Mouse (Mus musculus) C3H10T1/2 (cell line): ENCODE results near the gene Rplp2. TPM values are rescaled to one million over a fixed set of nuclear protein-coding genes. Genes with fewer than 3 reads are reported as not detected.

Experiments used
- polyA plus RNA-seq, 2 experiments: library from polyadenylated mRNA; unstranded; fragments of >200 nt; fragmentation: generic; extraction: Trizol; gene quantifications; one replicate each; pipeline ENCODE4 v1.2.1; 2012; ENCODE audit warnings: missing spikeins in 2 of 2

Rplp2 gene
- polyA plus RNA-seq, result over 10,000 TPM in 1 of 2 experiments, 1,000 to 10,000 TPM in 1; 3,471 to 11,217 TPM

DNA sequence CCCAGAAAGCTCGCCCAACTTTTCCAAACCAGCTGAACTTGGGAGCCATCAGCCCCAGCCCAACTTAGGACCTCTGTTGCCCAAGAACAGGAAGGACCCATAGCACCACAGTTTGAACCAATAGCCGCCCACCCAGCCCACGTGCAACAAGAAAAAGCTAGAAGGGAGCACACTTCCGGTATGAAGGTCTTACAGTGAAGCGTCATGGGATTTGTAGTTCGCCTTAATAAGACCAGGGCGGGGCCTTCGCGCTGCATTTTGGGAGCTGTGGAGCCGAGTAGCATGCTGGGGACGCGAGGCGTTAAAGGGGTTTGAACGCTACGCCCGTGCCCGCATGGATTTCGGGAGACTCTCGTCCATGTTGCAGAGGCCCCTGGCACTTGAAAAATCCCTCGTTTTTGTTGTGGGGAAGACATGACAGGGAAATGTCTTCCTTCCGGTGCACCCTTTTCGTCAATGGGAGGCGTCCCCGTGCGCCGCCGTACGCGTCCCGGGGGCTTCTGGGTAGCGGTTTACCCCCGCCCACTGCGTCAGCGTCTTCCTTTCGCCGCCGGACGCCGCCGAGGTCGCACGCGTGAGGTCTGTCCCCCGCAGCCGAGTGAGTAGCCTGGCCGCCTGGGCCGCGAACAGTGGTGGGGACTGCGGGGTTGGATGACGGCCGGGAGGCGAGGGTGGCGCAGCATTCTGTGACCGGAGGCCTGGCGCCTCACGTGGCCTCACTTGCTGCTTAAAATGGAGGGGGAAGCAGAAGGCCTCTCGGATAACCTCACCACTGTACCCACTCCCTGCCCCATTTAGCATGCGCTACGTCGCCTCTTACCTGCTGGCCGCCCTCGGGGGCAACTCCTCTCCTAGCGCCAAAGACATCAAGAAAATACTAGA is at the start of gene Rplp2:
TSS of gene Rplp2 (plus strand) at position 261 of the 882 bp plus-strand sequence.

DNA sequence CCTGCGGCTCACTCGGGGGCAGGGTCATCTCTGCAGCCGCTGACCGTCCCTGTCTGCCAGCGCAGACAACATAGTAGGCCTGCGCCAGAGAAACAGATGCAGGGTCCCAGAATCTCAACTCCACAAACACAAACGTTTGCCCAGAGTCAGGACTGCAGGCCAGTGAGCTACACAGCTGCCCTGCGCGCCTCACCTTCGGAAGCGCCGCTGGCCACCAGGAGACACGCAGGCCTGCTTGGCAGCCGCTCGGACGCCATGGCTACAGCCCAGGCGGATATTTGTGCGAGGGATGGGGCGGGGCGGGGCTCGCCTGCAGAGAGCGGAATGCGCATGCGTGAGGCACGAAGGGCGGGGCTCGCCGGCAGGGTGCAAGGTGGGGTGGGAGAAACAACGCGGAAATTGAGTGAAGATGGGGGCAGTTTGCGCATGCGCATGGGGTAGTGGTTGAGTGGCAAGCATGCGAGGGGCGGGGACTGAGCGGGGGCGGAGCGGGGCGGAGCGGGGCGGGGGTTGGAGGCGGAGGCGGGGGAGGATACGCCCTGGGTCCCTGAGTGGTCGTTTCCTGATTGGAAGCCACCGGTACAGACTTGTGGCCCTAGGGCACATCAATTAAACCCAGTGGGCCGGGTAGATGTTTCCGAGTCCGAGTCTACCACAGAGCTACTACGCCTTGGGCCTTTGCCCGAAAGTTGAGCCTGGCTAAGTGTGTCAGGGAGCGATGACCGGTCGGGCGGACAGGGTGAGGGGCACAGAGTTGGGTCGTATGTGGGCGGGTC is 33.2 kb upstream of the Rplp2 start, which contains the start of gene Gatd1:
TSS of gene Gatd1 (minus strand) at position 328 of the 776 bp plus-strand sequence.

DNA sequence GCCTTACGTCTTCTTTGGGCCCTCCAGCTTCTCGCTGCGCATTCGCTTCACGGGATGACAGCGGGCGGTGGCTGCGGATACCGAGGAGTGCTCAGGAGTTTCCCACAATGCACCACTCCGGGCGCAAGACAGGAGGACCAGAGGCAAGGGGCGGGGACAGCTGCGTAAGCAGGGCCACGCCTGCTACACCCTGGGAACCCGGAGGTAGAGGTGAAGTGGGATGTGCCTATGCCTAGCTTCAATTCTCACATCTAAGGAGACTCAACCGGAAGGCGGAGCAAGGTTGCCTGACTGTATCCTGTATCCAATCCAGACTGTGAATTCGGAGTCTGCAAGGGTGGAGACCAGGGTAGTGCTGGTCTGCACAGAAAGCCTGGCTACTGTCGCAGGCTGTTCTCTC is 17.9 kb upstream of the Rplp2 start, which contains the start of gene Cend1:
TSS of gene Cend1 (minus strand) at position 182 of the 400 bp plus-strand sequence.

DNA sequence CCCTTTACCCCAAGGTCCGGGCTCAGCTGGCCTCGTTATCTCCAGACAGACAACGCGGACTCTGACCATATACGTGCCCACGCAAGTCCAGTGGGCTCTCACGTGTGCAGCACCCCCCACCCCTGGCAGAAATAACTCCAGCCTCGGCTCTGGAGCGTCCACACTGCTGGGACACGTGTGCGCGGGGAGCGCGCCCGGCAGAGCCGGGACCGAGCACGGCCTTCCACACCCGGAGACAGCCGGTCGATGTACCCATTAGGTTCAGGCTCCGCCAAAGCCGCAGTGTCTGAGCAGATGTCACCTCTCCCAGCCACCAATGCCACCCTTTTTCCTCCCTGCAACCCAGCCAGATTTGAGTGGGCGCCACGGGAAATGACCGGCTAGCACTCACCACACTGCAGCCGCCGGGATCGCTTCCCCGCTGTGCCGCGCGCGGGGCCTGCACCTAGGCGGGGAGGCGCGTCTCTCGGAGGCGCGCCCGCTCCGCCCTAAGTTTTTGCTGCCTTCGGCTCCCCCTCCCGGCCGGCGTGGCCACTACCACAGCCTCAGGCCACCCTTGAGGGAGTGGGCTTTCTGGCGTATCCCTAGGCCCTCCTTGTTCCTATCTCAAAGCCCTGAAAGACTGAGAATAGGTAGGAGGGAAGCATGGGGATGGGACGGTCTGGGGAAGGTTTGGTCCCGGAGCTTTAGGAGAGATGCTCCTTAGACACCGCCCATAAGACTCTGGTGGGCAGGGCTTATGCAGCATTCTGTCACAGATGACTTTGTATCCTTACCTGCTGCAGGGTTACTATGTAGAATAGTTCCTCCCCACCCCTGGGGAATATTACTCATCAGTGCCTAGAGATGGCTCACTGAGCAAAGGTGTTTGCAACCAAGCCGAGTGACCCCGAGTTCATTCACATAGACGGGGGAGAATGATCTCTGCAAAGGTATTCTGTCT is 9.7 kb upstream of the Rplp2 start, which contains the start of gene Slc25a22:
TSS of gene Slc25a22 (minus strand) at position 715 of the 943 bp plus-strand sequence.

DNA sequence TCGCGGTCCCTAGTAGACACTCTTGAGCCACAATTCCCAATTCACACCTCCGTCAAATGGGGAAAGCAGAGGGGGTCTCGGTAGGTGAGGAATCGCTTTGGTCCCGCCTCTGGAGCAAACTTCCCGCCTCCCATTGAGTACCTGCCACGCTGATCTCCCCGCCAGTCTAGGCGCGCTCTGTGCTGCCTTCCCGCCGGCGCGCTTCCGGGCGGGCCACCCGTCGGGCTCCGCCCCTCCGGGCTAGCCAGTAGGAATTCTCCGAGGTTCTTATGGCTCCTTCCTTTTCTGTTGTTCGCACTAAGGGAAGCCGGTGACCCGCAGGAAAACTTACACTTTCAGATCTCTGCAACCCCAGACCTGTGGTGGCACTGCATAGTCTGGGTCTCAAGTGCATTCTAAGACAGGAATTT is 3.3 kb upstream of the Rplp2 start, which contains the start of gene Pidd1:
TSS of gene Pidd1 (minus strand) at position 198 of the 410 bp plus-strand sequence.

DNA sequence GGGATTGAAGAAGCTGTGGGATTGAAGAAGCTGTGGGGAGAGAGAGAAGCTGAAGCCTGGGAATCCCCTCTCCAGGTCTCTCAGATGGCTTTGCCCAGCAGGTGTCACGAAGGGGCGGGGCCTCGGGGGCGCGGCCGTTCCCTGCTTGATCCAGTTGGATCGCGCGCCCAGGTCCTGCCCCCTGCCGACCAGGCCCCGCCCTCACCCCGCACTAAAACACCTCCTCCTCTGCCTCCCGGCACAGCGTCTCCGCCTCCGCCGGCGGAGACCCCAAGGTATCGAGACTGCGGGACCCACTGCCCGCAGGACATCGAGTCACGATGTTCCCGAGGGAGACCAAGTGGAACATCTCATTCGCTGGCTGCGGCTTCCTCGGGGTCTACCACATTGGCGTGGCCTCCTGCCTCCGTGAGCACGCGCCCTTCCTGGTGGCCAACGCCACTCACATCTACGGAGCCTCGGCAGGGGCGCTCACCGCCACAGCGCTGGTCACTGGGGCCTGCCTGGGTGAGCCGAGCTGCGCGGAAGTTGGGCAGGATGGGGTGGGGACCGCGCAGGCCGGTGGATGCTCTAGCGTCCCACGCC is 7.9 kb downstream of the Rplp2 start, which contains the start of gene Pnpla2:
TSS of gene Pnpla2 (plus strand) at position 232 of the 585 bp plus-strand sequence.

DNA sequence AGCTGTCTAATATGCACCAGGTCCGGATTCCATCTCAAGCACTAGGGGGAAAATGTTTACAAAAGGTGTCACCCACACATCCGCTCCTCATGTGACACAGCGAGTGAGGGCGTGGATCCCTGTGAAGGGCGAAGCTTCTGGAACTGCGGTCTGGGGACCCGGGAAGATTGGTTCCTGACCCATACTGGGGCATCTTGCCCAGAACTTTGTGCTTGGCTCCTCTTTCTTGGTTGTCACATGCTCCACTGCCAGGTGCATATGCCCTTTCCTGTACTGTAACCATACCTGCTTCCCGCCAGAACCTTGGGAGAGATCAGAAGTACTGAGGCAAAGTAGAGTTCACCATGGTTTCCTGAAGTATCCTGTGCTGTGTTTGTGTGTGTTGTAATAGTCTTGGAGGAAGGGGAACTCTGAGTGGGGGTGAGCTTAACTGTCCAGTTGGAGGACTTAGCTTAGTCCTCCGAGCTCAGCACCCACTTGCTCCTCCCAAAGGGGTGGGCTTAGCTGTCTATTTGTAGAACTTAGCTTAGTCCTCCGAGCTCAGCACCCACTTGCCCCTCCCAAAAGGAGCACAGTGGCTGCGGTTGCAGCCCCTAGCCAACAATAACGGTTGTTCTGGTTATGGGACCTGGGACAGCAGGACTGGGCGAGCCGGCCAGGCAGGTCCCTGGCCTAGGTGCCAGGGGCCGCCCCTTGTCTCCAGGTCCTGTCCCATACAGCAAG is 13.4 kb downstream of the Rplp2 start, which contains the start of gene Cracr2b:
TSS of gene Cracr2b (plus strand) at position 704 of the 723 bp plus-strand sequence.

DNA sequence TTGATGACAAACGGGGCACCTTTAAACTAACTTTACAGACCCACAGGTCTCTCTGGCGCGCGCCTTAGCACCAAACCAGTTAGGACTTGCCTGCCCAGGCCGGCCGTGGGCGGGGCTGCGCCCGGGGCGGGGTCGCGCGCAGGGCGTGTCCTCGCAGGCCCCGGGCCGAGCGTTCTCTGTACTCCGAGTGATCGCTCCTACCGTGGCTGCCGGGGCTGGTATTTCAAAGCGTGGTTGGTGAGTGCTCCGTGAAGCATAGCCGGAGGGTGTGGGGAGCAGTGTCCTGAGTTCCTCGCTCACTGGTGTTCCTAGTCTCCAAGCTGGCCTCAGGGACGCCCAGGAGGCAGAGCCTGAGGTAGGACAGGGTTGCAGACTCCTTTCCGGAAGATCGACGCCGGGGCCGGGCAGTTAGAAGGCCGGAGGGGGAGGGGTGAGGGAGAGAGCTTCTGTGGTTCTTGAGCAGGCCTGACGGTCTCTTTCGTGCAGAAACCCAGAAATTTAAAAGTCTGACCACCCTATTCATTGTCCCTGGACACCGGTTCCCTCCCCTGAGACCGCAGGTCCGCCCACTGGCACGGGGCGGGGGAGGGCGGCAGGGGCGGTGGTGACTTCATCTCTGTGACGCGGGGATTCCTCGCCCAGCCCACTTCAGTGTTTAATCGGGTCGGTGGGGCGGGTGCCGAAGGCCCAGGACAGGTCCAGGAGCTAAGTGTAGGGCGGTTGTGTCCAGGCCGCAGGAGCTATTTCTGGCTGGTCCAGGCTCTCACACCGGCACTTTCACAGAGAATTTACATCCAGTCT is 20.3 kb downstream of the Rplp2 start, which contains the start of gene Cd151:
TSS of gene Cd151 (plus strand) at position 163 of the 801 bp plus-strand sequence.

DNA sequence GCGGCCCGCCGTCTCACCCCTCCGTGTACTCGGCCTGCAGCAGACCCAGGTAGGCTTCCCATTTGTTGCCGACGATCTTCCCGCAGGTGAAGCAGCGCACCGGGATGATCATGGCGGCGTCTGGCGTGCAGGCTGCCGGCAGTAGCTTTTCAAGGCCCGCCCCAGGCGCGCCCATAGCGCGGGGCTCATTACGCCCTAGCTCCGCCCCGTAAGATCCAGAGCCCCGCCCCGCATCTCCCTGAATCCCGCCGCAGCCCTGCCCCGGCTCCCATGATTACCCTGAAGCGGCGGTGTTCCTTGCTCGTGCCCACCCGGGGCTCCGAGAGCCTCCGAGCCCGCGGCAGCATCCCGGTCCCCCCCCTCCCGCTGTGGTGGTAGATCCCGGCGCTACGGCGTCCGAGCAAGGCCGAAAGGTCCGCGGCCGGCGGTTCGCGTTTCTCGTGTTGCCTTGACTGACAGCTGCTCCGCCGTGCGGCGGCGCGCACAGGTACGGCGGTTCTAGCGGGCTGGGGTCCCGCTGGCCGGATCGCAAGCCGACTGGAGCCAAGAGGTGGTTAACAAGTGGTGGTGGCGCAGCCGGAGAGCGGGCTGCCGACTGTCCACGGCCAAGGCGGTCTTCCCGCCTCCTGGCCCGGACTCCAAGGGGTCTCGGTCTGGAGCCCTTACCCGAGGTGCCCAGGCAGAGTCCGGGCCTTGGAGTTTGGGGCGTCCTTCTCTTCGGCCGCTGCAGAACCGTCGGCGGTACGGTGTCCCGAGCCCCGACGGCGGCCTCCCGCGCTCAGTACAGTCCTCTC is 28.0 kb downstream of the Rplp2 start, which contains the start of the genes Polr2l and Tspan4:
TSS of gene Polr2l (minus strand) at position 122 of the 794 bp plus-strand sequence.
TSS of gene Tspan4 (plus strand) at position 230 of the 794 bp plus-strand sequence.

Other genes starting within 250 kb of the Rplp2 start
- under 1 TPM; 0.01 to 0.06 TPM for gene Lmntd2, start 233.3 kb upstream of the Rplp2 start, polyA plus RNA-seq
- gene Rassf7, start 231.5 kb upstream of the Rplp2 start, polyA plus RNA-seq, result 10 to 100 TPM; 18.3 to 22.5 TPM
- 10 to 100 TPM; 37.5 to 55.7 TPM for gene Phrf1, start 218.6 kb upstream of the Rplp2 start, polyA plus RNA-seq
- gene Irf7, start 180.9 kb upstream of the Rplp2 start, polyA plus RNA-seq, result 1 to 10 TPM in 1 of 2 experiments, under 1 TPM in 1; 0.70 to 6.4 TPM
- under 1 TPM in 1 of 2 experiments, not detected in 1; 0.04 TPM for gene Cdhr5, start 170.6 kb upstream of the Rplp2 start, polyA plus RNA-seq
- gene Sct, start 168.2 kb upstream of the Rplp2 start, polyA plus RNA-seq, result not detected
- under 1 TPM in 1 of 2 experiments, not detected in 1; 0.04 TPM for gene Drd4, start 155.4 kb upstream of the Rplp2 start, polyA plus RNA-seq
- 10 to 100 TPM; 21.2 to 45.8 TPM for gene Deaf1, start 119.7 kb upstream of the Rplp2 start, polyA plus RNA-seq
- 10 to 100 TPM; 27.0 to 32.8 TPM for gene Tmem80, start 119.6 kb upstream of the Rplp2 start, polyA plus RNA-seq
- gene Eps8l2, start 108.5 kb upstream of the Rplp2 start, polyA plus RNA-seq, result 1 to 10 TPM in 1 of 2 experiments, under 1 TPM in 1; 0.15 to 1.3 TPM
- gene Taldo1, start 55.2 kb upstream of the Rplp2 start, polyA plus RNA-seq, result 100 to 1,000 TPM; 168 to 274 TPM
- gene Gatd1, start 33.2 kb upstream of the Rplp2 start, polyA plus RNA-seq, result 10 to 100 TPM; 19.0 to 44.3 TPM
- under 1 TPM in 1 of 2 experiments, not detected in 1; 0.02 TPM for gene Cend1, start 17.9 kb upstream of the Rplp2 start, polyA plus RNA-seq
- gene Slc25a22, start 9.5 kb upstream of the Rplp2 start, polyA plus RNA-seq, result 10 to 100 TPM in 1 of 2 experiments, 1 to 10 TPM in 1; 5.8 to 13.9 TPM
- 1 to 10 TPM; 4.1 to 5.6 TPM for gene Pidd1, start 3.3 kb upstream of the Rplp2 start, polyA plus RNA-seq
- gene Pnpla2, start 7.8 kb downstream of the Rplp2 start, polyA plus RNA-seq, result 10 to 100 TPM; 28.5 to 35.1 TPM
- gene Cracr2b, start 13.7 kb downstream of the Rplp2 start, polyA plus RNA-seq, result 1 to 10 TPM; 5.3 to 8.3 TPM
- 100 to 1,000 TPM; 161 to 178 TPM for gene Cd151, start 20.0 kb downstream of the Rplp2 start, polyA plus RNA-seq
- 100 to 1,000 TPM in 1 of 2 experiments, 10 to 100 TPM in 1; 73.2 to 208 TPM for gene Polr2l, start 27.8 kb downstream of the Rplp2 start, polyA plus RNA-seq
- gene Tspan4, start 27.9 kb downstream of the Rplp2 start, polyA plus RNA-seq, result 100 to 1,000 TPM; 245 to 411 TPM
- 10 to 100 TPM; 21.6 to 42.3 TPM for gene Chid1, start 92.5 kb downstream of the Rplp2 start, polyA plus RNA-seq
- gene Ap2a2, start 114.8 kb downstream of the Rplp2 start, polyA plus RNA-seq, result 10 to 100 TPM; 41.6 to 67.1 TPM
- gene Muc6, start 207.9 kb downstream of the Rplp2 start, polyA plus RNA-seq, result under 1 TPM; 0.02 to 0.94 TPM
- gene Muc2, start 243.0 kb downstream of the Rplp2 start, polyA plus RNA-seq, result under 1 TPM in 1 of 2 experiments, not detected in 1; 0.07 TPM